Mouse (Mus musculus) myocyte (in vitro differentiated cells): ENCODE measurements around the gene Gtf3c5. TPM values are rescaled to one million over a fixed set of nuclear protein-coding genes. Genes with fewer than 3 reads are reported as not detected.
A peak's percentile ranks its signal among the peaks of the same experiment; 100 is the strongest.

Source experiments
- H3K27me3 ChIP-seq: one replicate; pipeline ENCODE4 v1.6.1; 2011; ENCODE audit not compliant: control insufficient read depth, insufficient read depth, insufficient read length
- H3K36me3 ChIP-seq: one replicate; pipeline ENCODE4 v1.6.1; 2011; ENCODE audit not compliant: control insufficient read depth, insufficient read depth
- H3K4me2 ChIP-seq: one replicate; pipeline ENCODE4 v1.6.1; 2011; ENCODE audit warnings: low read depth, control low read depth
- H3K4me3 ChIP-seq: one replicate; pipeline ENCODE4 v1.5.1; 2011; ENCODE audit warnings: mild to moderate bottlenecking, control low read depth, moderate library complexity
- H3K79me2 ChIP-seq: one replicate; pipeline ENCODE4 v1.6.1; 2011; ENCODE audit not compliant: control insufficient read depth, insufficient read depth
- H3ac ChIP-seq: one replicate; pipeline ENCODE4 v1.6.1; 2011; ENCODE audit not compliant: control insufficient read depth, insufficient read length
- CEBPB ChIP-seq: IDR thresholded peaks from 2 replicates; pipeline ENCODE4 v1.6.1; 2011; ENCODE audit warnings: mild to moderate bottlenecking, moderate library complexity; ENCODE audit not compliant: poor library complexity, insufficient read depth, severe bottlenecking
- E2F4 ChIP-seq: IDR thresholded peaks from one replicate; pipeline ENCODE4 v1.6.1; 2011; ENCODE audit warnings: mild to moderate bottlenecking, control low read depth, moderate library complexity; ENCODE audit not compliant: insufficient read depth
- MAX ChIP-seq: IDR thresholded peaks from one replicate; pipeline ENCODE4 v1.6.1; 2011; ENCODE audit warnings: low read depth, mild to moderate bottlenecking, control low read depth
- MYOD1 ChIP-seq, 3 experiments: IDR thresholded peaks; one replicate each; pipeline ENCODE4 v1.6.1; 2011; ENCODE audit warnings: control low read depth in 2 of 3, low read depth in 2 of 3, mild to moderate bottlenecking in 2 of 3, moderate library complexity in 1 of 3; ENCODE audit not compliant: insufficient read length in 2 of 3, control insufficient read depth in 1 of 3
- MYOG ChIP-seq, 3 experiments: IDR thresholded peaks; one replicate each; pipeline ENCODE4 v1.6.1; 2011; ENCODE audit warnings: control low read depth in 2 of 3, low read depth in 2 of 3, mild to moderate bottlenecking in 2 of 3; ENCODE audit not compliant: insufficient read length in 2 of 3, control insufficient read depth in 1 of 3, insufficient read depth in 1 of 3
- POLR2A ChIP-seq: IDR thresholded peaks from one replicate; pipeline ENCODE4 v1.6.1; 2011; ENCODE audit warnings: low read depth, mild to moderate bottlenecking, control low read depth, moderate library complexity; ENCODE audit not compliant: insufficient read length
- POLR2AphosphoS2 ChIP-seq: IDR thresholded peaks from one replicate; pipeline ENCODE4 v1.6.1; 2011; ENCODE audit warnings: low read depth, control low read depth; ENCODE audit not compliant: insufficient read length
- REST ChIP-seq: IDR thresholded peaks from one replicate; pipeline ENCODE4 v1.6.1; 2011; ENCODE audit warnings: mild to moderate bottlenecking, control low read depth, moderate library complexity; ENCODE audit not compliant: insufficient read depth, insufficient read length
- SRF ChIP-seq: IDR thresholded peaks from one replicate; pipeline ENCODE4 v1.6.1; 2011; ENCODE audit warnings: low read depth; ENCODE audit not compliant: control insufficient read depth, insufficient read length
- TCF12 ChIP-seq: IDR thresholded peaks from one replicate; pipeline ENCODE4 v1.6.1; 2011; ENCODE audit warnings: mild to moderate bottlenecking, control low read depth; ENCODE audit not compliant: poor library complexity, insufficient read depth, severe bottlenecking
- TCF3 ChIP-seq: IDR thresholded peaks from one replicate; pipeline ENCODE4 v1.6.1; 2011; ENCODE audit warnings: low read depth, control low read depth; ENCODE audit not compliant: insufficient read length
- USF1 ChIP-seq: IDR thresholded peaks from one replicate; pipeline ENCODE4 v1.6.1; 2011; ENCODE audit warnings: low read depth, mild to moderate bottlenecking, control low read depth, moderate library complexity
- polyA plus RNA-seq: library from polyadenylated mRNA; unstranded; fragments of >200 nt; fragmentation: generic; extraction: Trizol; gene quantifications from one replicate; pipeline ENCODE4 v1.2.1, GENCODE M21; 2012; ENCODE audit warnings: missing spikeins

Gtf3c5 gene
- polyA plus RNA-seq, 1 experiment: 24.4 TPM

GRCm38 (mm10) chr2:28536766-28537633 is 46.6 kb downstream of the Gtf3c5 start:
- Histone ChIP-seq H3K4me3 (no peak overlapping the region), H3K4me2 (no peak overlapping the region), H3K36me3 (no peaks in the 10 kb centered on the region), H3K27me3 (no peaks in the 10 kb centered on the region), H3ac (no peak overlapping the region), H3K79me2 (no peaks in the 10 kb centered on the region)
- TF ChIP-seq POLR2A (no peak), MAX (no peak), POLR2AphosphoS2 (no peak), CEBPB (no peak), TCF3 (no peak), MYOG (IDR thresholded peaks at IDR 0.05; ENCODE audit: control insufficient read depth in 1 of 3, insufficient read depth in 1 of 3, insufficient read length in 2 of 3, low read depth in 2 of 3) (no peak), E2F4 (no peak), USF1 (no peak), TCF12 (no peak), SRF (no peak), REST (no peak), MYOD1 (IDR thresholded peaks at IDR 0.05; ENCODE audit: control insufficient read depth in 1 of 3, insufficient read length in 2 of 3, low read depth in 2 of 3) (no peak)

- no peak overlapping the region for H3K4me3 ChIP-seq
- H3K79me2 ChIP-seq: no peaks in the 10 kb centered on the region
- no peak overlapping the region for H3ac ChIP-seq
- no peaks in the 10 kb centered on the region for H3K36me3 ChIP-seq
- peak overlapping the region; percentile 14 for H3K4me2 ChIP-seq
- TF ChIP-seq REST: no peak
- no peak for TF ChIP-seq USF1
- TF ChIP-seq MAX: no peak
- no peak for TF ChIP-seq CEBPB
- TF ChIP-seq POLR2AphosphoS2: no peak
- TF ChIP-seq MYOD1 (IDR thresholded peaks at IDR 0.05; ENCODE audit: control insufficient read depth in 1 of 3, insufficient read length in 2 of 3, low read depth in 2 of 3): no peak
- TF ChIP-seq POLR2A: no peak
- no peak for TF ChIP-seq SRF
- TF ChIP-seq E2F4: no peak
- TF ChIP-seq MYOG (IDR thresholded peaks at IDR 0.05; ENCODE audit: control insufficient read depth in 1 of 3, insufficient read depth in 1 of 3, insufficient read length in 2 of 3, low read depth in 2 of 3): no peak
- no peak for TF ChIP-seq TCF3
- no peak for TF ChIP-seq TCF12
- no peaks in the 10 kb centered on the region for H3K27me3 ChIP-seq
These were observed 47.4 kb downstream of the Gtf3c5 start for GRCm38 (mm10) chr2:28536166-28536565.

GRCm38 (mm10) chr2:28535650-28536049 is 47.9 kb downstream of the Gtf3c5 start:
- TF ChIP-seq REST (no peak), MYOG (IDR thresholded peaks at IDR 0.05; ENCODE audit: control insufficient read depth in 1 of 3, insufficient read depth in 1 of 3, insufficient read length in 2 of 3, low read depth in 2 of 3) (no peak), MYOD1 (IDR thresholded peaks at IDR 0.05; ENCODE audit: control insufficient read depth in 1 of 3, insufficient read length in 2 of 3, low read depth in 2 of 3) (no peak), MAX (no peak), SRF (no peak), TCF12 (no peak), USF1 (no peak), POLR2A (no peak), POLR2AphosphoS2 (no peak), E2F4 (no peak), TCF3 (no peak), CEBPB (no peak)
- no peak overlapping the region for H3ac ChIP-seq
- H3K79me2 ChIP-seq: no peaks in the 10 kb centered on the region
- peak overlapping the region; percentile 98 for H3K4me2 ChIP-seq
- H3K4me3 ChIP-seq: no peak overlapping the region
- H3K36me3 ChIP-seq: no peaks in the 10 kb centered on the region
- H3K27me3 ChIP-seq: no peaks in the 10 kb centered on the region

- no peak overlapping the region for H3ac ChIP-seq
- H3K27me3 ChIP-seq: no peaks in the 10 kb centered on the region
- H3K36me3 ChIP-seq: no peaks in the 10 kb centered on the region
- peak overlapping the region; percentile 98 for H3K4me2 ChIP-seq
- no peaks in the 10 kb centered on the region for H3K79me2 ChIP-seq
- no peak overlapping the region for H3K4me3 ChIP-seq
- no peak for TF ChIP-seq POLR2AphosphoS2
- no peak for TF ChIP-seq MYOD1 (IDR thresholded peaks at IDR 0.05; ENCODE audit: control insufficient read depth in 1 of 3, insufficient read length in 2 of 3, low read depth in 2 of 3)
- TF ChIP-seq USF1: no peak
- no peak for TF ChIP-seq E2F4
- no peak for TF ChIP-seq TCF12
- no peak for TF ChIP-seq MYOG (IDR thresholded peaks at IDR 0.05; ENCODE audit: control insufficient read depth in 1 of 3, insufficient read depth in 1 of 3, insufficient read length in 2 of 3, low read depth in 2 of 3)
- no peak for TF ChIP-seq MAX
- no peak for TF ChIP-seq CEBPB
- TF ChIP-seq POLR2A: no peak
- TF ChIP-seq TCF3: no peak
These were observed 48.3 kb downstream of the Gtf3c5 start for GRCm38 (mm10) chr2:28535263-28535540.
